Mouse (Mus musculus): ENCODE measurements around the gene Isy1.

DNA sequence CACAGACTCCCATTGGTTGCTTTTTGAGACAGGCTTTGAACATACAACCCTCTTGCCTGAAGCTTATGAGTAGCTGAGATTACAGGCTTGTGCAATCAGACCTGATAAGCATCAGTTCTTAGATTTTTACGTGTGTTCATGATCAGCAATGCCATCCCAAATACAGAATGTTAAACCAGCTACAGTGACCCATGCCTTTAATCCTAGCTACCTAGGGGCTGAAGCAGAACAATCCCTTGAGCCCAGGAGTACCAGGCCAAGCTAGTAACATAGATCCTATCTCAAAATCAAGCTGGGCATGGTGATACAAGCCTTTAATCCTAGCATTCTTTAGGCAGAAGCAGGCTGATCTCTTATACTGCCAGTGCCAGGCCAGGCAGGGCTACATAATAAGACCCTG lies 34.6 kb downstream of the Isy1 start:
- TF ChIP-seq POLR2A (IDR thresholded peaks at IDR 0.05; ENCODE audit: control insufficient read depth, low read depth, low read length), result no peak
- no peak for TF ChIP-seq CTCF (IDR thresholded peaks at IDR 0.05; ENCODE audit: control insufficient read depth, insufficient read depth, insufficient replicate concordance, low read depth, low read length)
